Mouse (Mus musculus): Measurements from ENCODE around the gene Dnajb7.

- TF ChIP-seq CTCF (conservative IDR thresholded peaks at IDR 0.05; ENCODE audit: low read length) (no peak), NANOG (IDR thresholded peaks at IDR 0.05; ENCODE audit: borderline replicate concordance, low read length) (no peak), POU5F1 (IDR thresholded peaks at IDR 0.05; ENCODE audit: borderline replicate concordance, low read length) (no peak)
Observed at GRCm38 (mm10) chr15:81421454-81421853, 13.4 kb upstream of the Dnajb7 start.

Measured in E14TG2a.4 (cell line).